Mouse (Mus musculus): ENCODE data around the gene Elovl3. TPM values are rescaled to one million over a fixed set of nuclear protein-coding genes. Genes with fewer than 3 reads are reported as not detected.
"Not testable (repeated sequence)": the region's sequence is repeated elsewhere in the genome, so short reads cannot be mapped to it uniquely, and the experiment has no call there.

Elovl3 gene
- polyA plus RNA-seq, 1 experiment from 2014 or later = not detected

- Histone ChIP-seq H3K36me3 (no peaks in the 10 kb centered on the region), H3K27me3 (peaks cover 92% of the 10 kb centered on the region), H3K4me1 (replicated peaks) (peaks cover 29% of the 10 kb centered on the region), H3K9me3 (no peaks in the 10 kb centered on the region), H3K9ac (no peak overlapping the region), H3K27ac (no peak overlapping the region), H3K4me2 (no peak overlapping the region), H3K4me3 (no peak overlapping the region)
- 56% methylated on average over 2 of the region's 2 CpGs for WGBS
- no peak for ATAC-seq (ENCODE audit: low FRiP score)
Observed at GRCm38 (mm10) chr19:46140324-46140723, 8.6 kb downstream of the Elovl3 start.

- Histone ChIP-seq H3K9ac (peak overlapping the region; percentile 19; the same call in 1 of the 2 replicates), H3K4me2 (no peak overlapping the region), H3K4me3 (no peak overlapping the region), H3K27ac (no peak overlapping the region), H3K36me3 (no peaks in the 10 kb centered on the region), H3K4me1 (replicated peaks) (peaks cover 22% of the 10 kb centered on the region), H3K9me3 (no peaks in the 10 kb centered on the region), H3K27me3 (peaks cover 93% of the 10 kb centered on the region)
- no peak for ATAC-seq (ENCODE audit: low FRiP score)
- WGBS = 9% methylated on average over 6 of the region's 6 CpGs
Observed at GRCm38 (mm10) chr19:46141091-46141490, 9.4 kb downstream of the Elovl3 start.

- peak within 1 kb of the TSS; percentile 60; the same call in 1 of the 2 replicates for H3K9ac ChIP-seq
- H3K36me3 ChIP-seq = no peaks in the 10 kb centered on the region
- no peaks in the 10 kb centered on the region for H3K9me3 ChIP-seq
- 1% methylated on average over 47 of the region's 47 CpGs for WGBS
- H3K27me3 ChIP-seq = peaks cover 84% of the 10 kb centered on the region
- peak within 1 kb of the TSS; percentile 47 for H3K4me3 ChIP-seq
- H3K27ac ChIP-seq = no peak within 1 kb of the TSS
- peak within 1 kb of the TSS; percentile 83 for H3K4me2 ChIP-seq
- H3K4me1 ChIP-seq (replicated peaks) = peaks cover 24% of the 10 kb centered on the region
- no peak for ATAC-seq (ENCODE audit: low FRiP score)
Observed at GRCm38 (mm10) chr19:46147511-46148371, 16.0 kb downstream of the Elovl3 start, which contains the start of gene Pitx3. Pitx3 (minus strand) TSS chr19:46148326.

DNA sequence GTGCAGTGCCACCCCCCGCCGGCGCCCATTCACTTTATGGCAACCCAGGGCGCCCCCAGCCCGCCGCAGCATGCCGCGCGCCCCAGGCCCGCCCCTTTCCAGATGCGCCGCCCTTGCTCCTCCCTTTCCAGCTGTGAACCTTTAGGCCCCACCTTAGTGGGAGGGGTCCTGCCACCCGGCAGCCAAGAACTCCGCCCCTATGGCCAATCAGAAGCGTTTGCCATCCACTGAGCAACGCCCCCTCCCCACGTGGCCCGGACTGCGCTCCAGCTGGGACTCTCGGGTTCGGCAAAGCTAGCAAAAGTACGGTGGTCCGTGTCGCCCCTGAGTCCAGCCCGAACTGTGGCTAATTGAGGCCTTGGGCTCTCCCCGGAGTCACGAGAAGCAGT, 16.7 kb downstream of the Elovl3 start:
- under 1% methylated on average over 27 of the region's 27 CpGs for WGBS

DNA sequence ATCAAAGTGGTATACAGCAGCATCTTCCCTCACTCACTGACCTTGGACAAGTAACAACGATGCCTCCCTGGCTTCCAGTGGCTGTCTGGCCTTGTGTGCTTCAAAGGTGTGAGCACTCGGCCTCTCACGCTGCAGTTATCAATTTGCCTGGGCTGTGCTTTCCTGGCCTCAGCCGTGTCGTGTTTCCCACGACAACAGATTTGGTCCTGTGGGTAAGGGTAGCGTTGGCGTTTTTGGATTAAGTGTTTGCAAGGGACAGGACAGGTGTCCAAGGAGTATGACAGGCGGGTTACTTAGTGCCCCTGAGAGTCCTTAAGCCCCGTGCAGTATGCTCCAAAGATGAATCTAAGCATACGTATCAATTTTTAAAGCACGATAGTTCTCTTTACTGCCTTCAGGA, 17.4 kb downstream of the Elovl3 start:
- H3K27me3 ChIP-seq = peaks cover 70% of the 10 kb centered on the region
- 24% methylated on average over 12 of the region's 12 CpGs for WGBS
- H3K4me1 ChIP-seq (replicated peaks) = peaks cover 37% of the 10 kb centered on the region
- no peaks in the 10 kb centered on the region for H3K36me3 ChIP-seq
- no peaks in the 10 kb centered on the region for H3K9me3 ChIP-seq
- peak overlapping the region; percentile 83 for H3K4me2 ChIP-seq
- no peak overlapping the region for H3K27ac ChIP-seq
- H3K9ac ChIP-seq = 0 out of 2 replicates have a peak overlapping the region, but pooled peaks have one; percentile 5
- ATAC-seq (ENCODE audit: low FRiP score) = no peak
- peak overlapping the region; percentile 47 for H3K4me3 ChIP-seq

More for the DNA sequence above, 16.7 kb downstream of the Elovl3 start:
- ATAC-seq (ENCODE audit: low FRiP score) = peak; percentile 43; the same call in 1 of the 2 replicates
- Histone ChIP-seq H3K4me1 (replicated peaks) (peaks cover 29% of the 10 kb centered on the region), H3K4me2 (peak overlapping the region; percentile 83), H3K27me3 (peaks cover 78% of the 10 kb centered on the region), H3K9me3 (no peaks in the 10 kb centered on the region), H3K27ac (no peak overlapping the region), H3K4me3 (peak overlapping the region; percentile 47), H3K36me3 (no peaks in the 10 kb centered on the region), H3K9ac (peak overlapping the region; percentile 60; the same call in 1 of the 2 replicates)

- Histone ChIP-seq H3K27me3 (peaks cover 39% of the 10 kb centered on the region), H3K27ac (peak within 1 kb of the TSS; percentile 82), H3K9ac (peak within 1 kb of the TSS; percentile 87), H3K36me3 (no peaks in the 10 kb centered on the region), H3K4me2 (peak within 1 kb of the TSS; percentile 94), H3K4me3 (peak within 1 kb of the TSS; percentile 93), H3K9me3 (no peaks in the 10 kb centered on the region), H3K4me1 (replicated peaks) (peaks cover 59% of the 10 kb centered on the region)
- under 1% methylated on average over 37 of the region's 37 CpGs for WGBS
- ATAC-seq (ENCODE audit: low FRiP score) = peak; percentile 99
Observed at GRCm38 (mm10) chr19:46152127-46152803, 20.6 kb downstream of the Elovl3 start, which contains the start of gene Gbf1. Gbf1 (plus strand) TSS chr19:46152509.

DNA sequence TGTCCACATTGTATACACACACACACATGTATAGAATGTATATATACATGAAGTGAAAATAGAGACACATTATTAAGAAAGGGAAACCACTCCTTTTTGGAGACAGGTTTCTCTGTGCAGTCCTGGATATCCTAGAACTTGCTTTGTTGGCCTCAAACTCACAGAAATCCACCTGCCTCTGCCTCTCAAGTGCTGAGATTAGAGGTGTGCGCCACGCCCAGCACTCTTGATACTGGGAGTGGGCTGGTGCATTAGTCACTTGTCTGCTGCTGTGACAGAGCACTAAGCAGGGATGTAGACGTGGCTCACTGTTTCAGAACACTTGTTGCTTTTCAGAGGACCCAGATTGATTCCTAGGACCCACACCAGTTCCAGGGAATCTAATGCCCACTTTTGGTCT, 34.3 kb downstream of the Elovl3 start:
- Histone ChIP-seq H3K4me1 (replicated peaks) (no peaks in the 10 kb centered on the region), H3K9ac (no peak overlapping the region), H3K27me3 (no peaks in the 10 kb centered on the region), H3K36me3 (peaks cover 42% of the 10 kb centered on the region), H3K9me3 (no peaks in the 10 kb centered on the region), H3K4me3 (no peak overlapping the region), H3K4me2 (no peak overlapping the region), H3K27ac (no peak overlapping the region)
- 93% methylated on average over 3 of the region's 3 CpGs for WGBS
- ATAC-seq (ENCODE audit: low FRiP score) = no peak

- H3K9ac ChIP-seq; H3K27me3 ChIP-seq; H3K9me3 ChIP-seq; H3K4me1 ChIP-seq (replicated peaks); H3K27ac ChIP-seq; ATAC-seq (ENCODE audit: low FRiP score); H3K4me2 ChIP-seq; H3K4me3 ChIP-seq: not testable (repeated sequence)
- H3K36me3 ChIP-seq = peaks cover 52% of the 10 kb centered on the region
- 84% methylated on average over 2 of the region's 2 CpGs for WGBS
Observed at GRCm38 (mm10) chr19:46167169-46167568, 35.5 kb downstream of the Elovl3 start.

DNA sequence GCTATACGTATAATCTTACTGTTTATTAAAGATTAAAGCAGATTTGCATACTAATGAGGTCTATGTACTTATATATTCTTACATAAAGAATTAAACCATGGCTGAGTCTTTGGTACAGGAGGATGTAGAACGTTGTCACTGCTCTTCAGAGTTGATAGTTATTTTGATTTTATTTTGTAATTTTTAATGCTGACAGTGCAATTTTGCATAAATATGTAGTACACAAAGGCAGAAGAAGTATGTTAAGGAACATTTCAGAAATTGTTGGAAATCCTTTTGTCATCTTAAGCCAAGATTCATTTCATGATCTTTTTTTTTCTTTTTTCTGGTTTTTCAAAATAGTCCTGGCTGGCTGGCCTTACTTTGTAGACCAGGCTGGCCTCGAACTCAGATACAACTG, 37.7 kb downstream of the Elovl3 start:
- Histone ChIP-seq H3K27ac (no peak overlapping the region), H3K4me2 (no peak overlapping the region), H3K36me3 (peaks cover 41% of the 10 kb centered on the region), H3K9ac (no peak overlapping the region), H3K27me3 (no peaks in the 10 kb centered on the region), H3K4me1 (replicated peaks) (no peaks in the 10 kb centered on the region), H3K4me3 (no peak overlapping the region), H3K9me3 (no peaks in the 10 kb centered on the region)
- WGBS = 87% methylated on average over 3 of the region's 3 CpGs
- no peak for ATAC-seq (ENCODE audit: low FRiP score)

DNA sequence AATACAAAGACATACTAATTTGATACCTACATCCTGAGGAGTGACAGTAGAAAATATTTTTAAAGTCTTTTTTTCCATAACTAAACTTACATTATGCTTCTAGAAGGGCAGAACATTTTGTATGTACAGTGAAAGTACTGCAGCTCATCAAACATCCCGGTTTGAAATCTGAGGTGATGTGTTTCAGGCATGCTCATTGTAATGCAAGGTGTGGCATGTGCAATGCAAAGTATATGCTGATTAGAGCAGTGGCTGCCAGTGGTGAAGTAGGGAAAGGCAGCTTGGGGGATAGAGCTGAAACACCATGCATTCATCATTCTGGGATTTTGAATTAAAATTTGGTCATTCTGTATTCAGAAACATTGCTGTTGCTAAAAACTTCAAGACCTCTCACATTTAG, 38.2 kb downstream of the Elovl3 start:
- no peaks in the 10 kb centered on the region for H3K27me3 ChIP-seq
- no peaks in the 10 kb centered on the region for H3K4me1 ChIP-seq (replicated peaks)
- H3K4me3 ChIP-seq = no peak overlapping the region
- ATAC-seq (ENCODE audit: low FRiP score) = no peak
- H3K4me2 ChIP-seq = no peak overlapping the region
- peaks cover 36% of the 10 kb centered on the region for H3K36me3 ChIP-seq
- H3K9me3 ChIP-seq = no peaks in the 10 kb centered on the region
- WGBS = 69% methylated on average over 1 of the region's 1 CpGs
- H3K27ac ChIP-seq = no peak overlapping the region
- H3K9ac ChIP-seq = no peak overlapping the region

DNA sequence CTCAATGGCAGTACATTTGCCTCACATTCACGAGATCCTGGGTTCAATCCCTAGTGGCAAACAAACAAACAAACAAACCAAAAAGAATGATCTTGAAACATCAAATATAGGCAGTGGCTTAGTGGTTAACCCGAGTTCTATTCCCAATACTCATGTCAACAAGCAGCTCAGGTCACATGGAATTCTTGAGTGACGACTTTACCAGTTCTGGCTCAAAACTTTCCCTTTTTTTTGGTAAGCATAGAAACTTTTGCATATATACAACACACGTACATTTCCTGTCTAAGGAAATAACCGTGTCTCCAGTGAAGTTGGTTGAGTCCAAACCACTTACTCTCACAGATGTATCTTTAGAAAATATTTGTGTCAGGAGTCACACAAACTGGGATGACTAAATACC, 40.8 kb downstream of the Elovl3 start:
- H3K4me2 ChIP-seq = no peak overlapping the region

GRCm38 (mm10) chr19:46175173-46175572, 43.5 kb downstream of the Elovl3 start:
- Histone ChIP-seq H3K27ac (no peak overlapping the region), H3K9ac (no peak overlapping the region)
- no peak for ATAC-seq (ENCODE audit: low FRiP score)

More for the DNA sequence above, 40.8 kb downstream of the Elovl3 start:
- H3K27ac ChIP-seq = no peak overlapping the region
- H3K9ac ChIP-seq = no peak overlapping the region
- 85% methylated on average over 5 of the region's 5 CpGs for WGBS
- no peak overlapping the region for H3K4me3 ChIP-seq
- H3K4me1 ChIP-seq (replicated peaks) = peaks cover 7% of the 10 kb centered on the region; the same call in 1 of the 2 replicates
- no peak for ATAC-seq (ENCODE audit: low FRiP score)
- H3K9me3 ChIP-seq = no peaks in the 10 kb centered on the region
- H3K27me3 ChIP-seq = no peaks in the 10 kb centered on the region
- peaks cover 18% of the 10 kb centered on the region for H3K36me3 ChIP-seq

More at GRCm38 (mm10) chr19:46175173-46175572, 43.5 kb downstream of the Elovl3 start:
- Histone ChIP-seq H3K4me2 (no peak overlapping the region), H3K9me3 (no peaks in the 10 kb centered on the region), H3K4me3 (no peak overlapping the region), H3K36me3 (peaks cover 18% of the 10 kb centered on the region), H3K4me1 (replicated peaks) (peaks cover 8% of the 10 kb centered on the region; the same call in 1 of the 2 replicates), H3K27me3 (no peaks in the 10 kb centered on the region)

Measured in hindbrain, embryonic 13.5 days (tissue).